Mouse (Mus musculus) central nervous system, embryonic 18 days (tissue): ENCODE measurements around the gene Ccz1. TPM values are rescaled to one million over a fixed set of nuclear protein-coding genes. Genes with fewer than 3 reads are reported as not detected.

Experiments
- polyA plus RNA-seq: library from polyadenylated mRNA; depleted of rRNA; stranded (reverse); fragments of >200 nt; gene quantifications from 2 replicates; pipeline ENCODE4 v1.2.3, GENCODE M21; 2012; rRNA removed

Ccz1 gene
- polyA plus RNA-seq: 53.2 and 54.8 TPM in 2 replicates

DNA sequence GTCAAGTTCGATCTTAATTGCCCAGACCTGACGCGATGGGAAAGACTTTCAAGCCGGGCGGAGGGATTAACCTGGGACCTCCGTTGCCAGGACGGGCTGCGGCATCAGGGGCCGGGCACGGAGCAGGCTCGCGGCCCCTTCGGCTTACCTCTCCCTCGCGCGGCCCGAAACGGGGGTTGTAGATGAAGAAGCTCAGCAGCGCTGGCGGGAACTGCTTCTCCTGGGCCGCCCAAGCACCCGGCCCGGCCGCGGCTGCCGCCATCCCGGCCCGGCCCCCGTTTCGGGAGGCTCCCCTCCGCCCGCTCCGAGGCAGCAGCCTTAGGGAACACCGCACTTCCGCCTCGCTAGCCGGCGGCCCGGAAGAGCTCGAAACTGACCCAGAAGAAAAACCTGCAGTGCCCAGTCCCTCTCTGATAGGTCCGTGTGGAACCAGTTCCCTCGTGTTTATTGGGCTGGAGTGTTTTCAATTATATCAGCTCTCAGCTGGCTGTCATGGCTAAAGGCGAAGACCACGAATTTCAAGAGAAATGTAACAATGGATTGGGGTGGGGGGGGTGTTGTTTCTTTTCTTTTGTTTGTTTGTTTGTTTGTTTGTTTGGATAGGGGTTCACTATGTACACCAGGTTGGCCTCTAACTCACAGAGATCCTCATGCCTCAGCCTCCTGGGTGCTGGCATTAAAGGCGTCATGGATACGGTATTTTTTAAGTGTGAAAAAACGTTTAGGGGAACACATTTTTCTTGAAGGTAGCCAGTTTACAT is at the start of gene Ccz1:
Gene Ccz1, minus strand, starts transcription at position 327 of the 761 bp plus-strand sequence.

DNA sequence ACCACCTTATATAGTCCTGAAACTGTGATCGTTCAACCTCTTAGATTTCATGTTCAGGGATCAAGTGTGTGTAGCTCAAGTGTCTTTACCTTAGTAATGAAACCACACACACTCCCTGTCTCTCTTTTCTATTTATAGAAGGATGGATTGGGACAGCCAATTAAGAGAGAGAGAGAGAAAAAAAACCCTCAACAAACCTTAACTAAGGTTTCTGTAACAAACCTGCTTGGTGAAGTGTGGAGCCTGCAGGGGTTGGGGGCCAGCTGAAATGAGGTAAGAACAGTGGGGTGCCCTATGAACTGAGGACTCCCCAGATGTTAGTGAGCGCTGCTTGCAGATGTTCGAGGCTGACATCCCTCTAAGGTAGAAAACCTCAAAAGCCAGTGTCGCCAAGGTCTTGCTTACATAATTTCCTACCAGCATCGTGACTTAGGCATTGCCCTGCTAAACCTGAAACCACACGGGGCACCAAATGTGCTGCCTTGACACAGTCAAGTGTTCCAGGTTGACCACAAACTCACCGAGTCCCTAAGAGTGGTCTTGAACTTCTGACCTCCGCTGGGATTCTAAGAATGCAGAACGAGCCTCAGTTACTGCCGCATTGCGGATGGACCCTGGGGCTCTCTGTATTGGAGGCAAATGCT is 12.1 kb upstream of the Ccz1 start, which contains the start of gene Ocm:
Gene Ocm, minus strand, starts transcription at position 51 of the 644 bp plus-strand sequence.

Other genes starting within 250 kb of the Ccz1 start
- gene Eif2ak1, start 197.1 kb downstream of the Ccz1 start, polyA plus RNA-seq: 26.4 and 27.4 TPM in 2 replicates
- 0.33 and 0.67 TPM in 2 replicates for gene Ankrd61, start 117.2 kb downstream of the Ccz1 start, polyA plus RNA-seq
- 81.8 and 88.1 TPM in 2 replicates for gene Aimp2, start 105.0 kb downstream of the Ccz1 start, polyA plus RNA-seq
- gene Pms2, start 104.9 kb downstream of the Ccz1 start, polyA plus RNA-seq: 16.8 and 17.0 TPM in 2 replicates
- gene Gm42421, start 86.7 kb downstream of the Ccz1 start, polyA plus RNA-seq: 2.7 and 2.8 TPM in 2 replicates
- 10.6 and 10.8 TPM in 2 replicates for gene Rsph10b, start 81.8 kb downstream of the Ccz1 start, polyA plus RNA-seq
- 0.32 and 0.68 TPM in 2 replicates for gene Ocm, start 11.8 kb upstream of the Ccz1 start, polyA plus RNA-seq
- gene Lmtk2, start 85.6 kb upstream of the Ccz1 start, polyA plus RNA-seq: 18.7 and 23.6 TPM in 2 replicates
- gene Bhlha15, start 175.4 kb upstream of the Ccz1 start, polyA plus RNA-seq: 0.09 and 0.13 TPM in 2 replicates
- gene Tecpr1, start 208.7 kb upstream of the Ccz1 start, polyA plus RNA-seq: 50.9 and 53.3 TPM in 2 replicates
- gene Bri3, start 229.6 kb upstream of the Ccz1 start, polyA plus RNA-seq: 80.5 and 84.0 TPM in 2 replicates